30 mouse cellular contexts compared by ENCODE assay signal in genomic region chr16:91233241-91233944, GRCm38 (mm10). TPM values are rescaled to one million over a fixed set of nuclear protein-coding genes. Genes with fewer than 3 reads are reported as not detected.
A peak's percentile ranks its signal among the peaks of the same experiment; 100 is the strongest.
DNase-seq lines count a peak whose midpoint lies in the region; ATAC-seq and TF ChIP-seq lines count a peak whose summit lies in the region.
"Had no signal": no experiment of that assay in that cellular context is flagged by ENCODE, and none has a peak within 500 bp of the region (broad histone marks: within the 10 kb centered on the region; RNA-seq: fewer than 3 reads in every experiment).

No protein-coding gene starts in this region.

- no peak for TF ChIP-seq CTCF in midbrain, postnatal 0 days (IDR thresholded peaks at IDR 0.05)

- 15% methylated on average over 11 of the region's 11 CpGs for WGBS in hindbrain, embryonic 11.5 days
- 12% methylated on average over 11 of the region's 11 CpGs for WGBS in hindbrain, embryonic 12.5 days
- 14% methylated on average over 11 of the region's 11 CpGs for WGBS in midbrain, postnatal 0 days
- WGBS in midbrain, embryonic 16.5 days, result 17% methylated on average over 11 of the region's 11 CpGs
- 12% methylated on average over 11 of the region's 11 CpGs for WGBS in neural tube, embryonic 15.5 days

- no peak overlapping the region for H3K27ac ChIP-seq in hindbrain, embryonic 11.5 days (ENCODE audit: low read depth, low read length)
- no peak overlapping the region for H3K27ac ChIP-seq in hindbrain, embryonic 12.5 days
- no peak overlapping the region for H3K27ac ChIP-seq in midbrain, postnatal 0 days (ENCODE audit: low read depth, low read length)
- H3K27ac ChIP-seq in midbrain, embryonic 16.5 days (ENCODE audit: low read length), result no peak overlapping the region
- H3K27ac ChIP-seq in neural tube, embryonic 15.5 days (replicated peaks), result no peak overlapping the region
- H3K27ac ChIP-seq: midbrain, embryonic 12.5 days had no signal

- DNase-seq in hindbrain, embryonic 11.5 days (ENCODE audit: low spot score), result peak; percentile 44
- DNase-seq in midbrain, postnatal 0 days (ENCODE audit: low spot score), result peak; percentile 51
- DNase-seq in right cerebral cortex, postnatal 14 days, result no peak
- DNase-seq: adrenal gland, adult 8-10 months; B cell, adult 2 months; cerebellum, adult 2 months; gastrocnemius, postnatal 10 days; heart, adult 11 months; kidney, postnatal 25 days; lung, postnatal 4 days; thymus, postnatal 25 days had no signal

- H3K9ac ChIP-seq in hindbrain, embryonic 11.5 days (ENCODE audit: low read depth, low read length), result no peak overlapping the region
- no peak overlapping the region for H3K9ac ChIP-seq in hindbrain, embryonic 12.5 days
- H3K9ac ChIP-seq in midbrain, postnatal 0 days (replicated peaks; ENCODE audit: low read length, poor library complexity, severe bottlenecking), result no peak overlapping the region
- H3K9ac ChIP-seq in midbrain, embryonic 16.5 days (ENCODE audit: low read depth, low read length), result no peak overlapping the region
- H3K9ac ChIP-seq in neural tube, embryonic 15.5 days (replicated peaks), result no peak overlapping the region
- H3K9ac ChIP-seq: midbrain, embryonic 12.5 days had no signal

- no peak overlapping the region for H3K4me2 ChIP-seq in hindbrain, embryonic 11.5 days (replicated peaks; ENCODE audit: low read depth, low read length)
- H3K4me2 ChIP-seq in hindbrain, embryonic 12.5 days (replicated peaks), result no peak overlapping the region
- no peak overlapping the region for H3K4me2 ChIP-seq in midbrain, postnatal 0 days (ENCODE audit: low read depth, low read length, poor library complexity, severe bottlenecking)
- H3K4me2 ChIP-seq in midbrain, embryonic 16.5 days (ENCODE audit: low read length), result no peak overlapping the region
- no peak overlapping the region for H3K4me2 ChIP-seq in neural tube, embryonic 15.5 days
- H3K4me2 ChIP-seq: heart, embryonic 11.5 days; midbrain, embryonic 12.5 days had no signal

- no peak for ATAC-seq in hindbrain, embryonic 11.5 days (ENCODE audit: low FRiP score)
- ATAC-seq in hindbrain, embryonic 12.5 days (ENCODE audit: low FRiP score), result no peak
- peak; percentile 39; the same call in 1 of the 2 replicates for ATAC-seq in midbrain, postnatal 0 days (ENCODE audit: low FRiP score)
- no peak for ATAC-seq in midbrain, embryonic 16.5 days
- peak; percentile 34; the same call in 1 of the 2 replicates for ATAC-seq in granulocyte monocyte progenitor cell, adult 5-6 weeks (replicated peaks; ENCODE audit: poor library complexity, severe bottlenecking)
- peak; percentile 73; the same call in 1 of the 2 replicates for ATAC-seq in neural tube, embryonic 15.5 days (ENCODE audit: low FRiP score)
- ATAC-seq: intestine, embryonic 16.5 days had no signal

- H3K4me3 ChIP-seq in hindbrain, embryonic 11.5 days (ENCODE audit: low read depth, low read length), result no peak overlapping the region
- H3K4me3 ChIP-seq in hindbrain, embryonic 12.5 days, result no peak overlapping the region
- H3K4me3 ChIP-seq in midbrain, postnatal 0 days (ENCODE audit: low read depth, low read length), result no peak overlapping the region
- no peak overlapping the region for H3K4me3 ChIP-seq in midbrain, embryonic 16.5 days (ENCODE audit: low read depth, low read length)
- no peak overlapping the region for H3K4me3 ChIP-seq in neural tube, embryonic 15.5 days (replicated peaks)
- H3K4me3 ChIP-seq: midbrain, embryonic 12.5 days; myocyte had no signal

- no peaks in the 10 kb centered on the region for H3K9me3 ChIP-seq in hindbrain, embryonic 11.5 days (ENCODE audit: control insufficient read depth, low read length)
- no peaks in the 10 kb centered on the region for H3K9me3 ChIP-seq in hindbrain, embryonic 12.5 days (replicated peaks)
- no peaks in the 10 kb centered on the region for H3K9me3 ChIP-seq in midbrain, postnatal 0 days (ENCODE audit: low read length)
- no peaks in the 10 kb centered on the region for H3K9me3 ChIP-seq in midbrain, embryonic 16.5 days (replicated peaks; ENCODE audit: control insufficient read depth, low read length, poor library complexity, severe bottlenecking)
- H3K9me3 ChIP-seq in neural tube, embryonic 15.5 days (replicated peaks), result no peaks in the 10 kb centered on the region
- H3K9me3 ChIP-seq: midbrain, embryonic 12.5 days had no signal

- 0 out of 2 replicates have a peak, but pooled peaks cover 2% of the 10 kb centered on the region for H3K4me1 ChIP-seq in hindbrain, embryonic 11.5 days (replicated peaks; ENCODE audit: control insufficient read depth, insufficient read depth, low read length)
- H3K4me1 ChIP-seq in hindbrain, embryonic 12.5 days, result peaks cover 7% of the 10 kb centered on the region
- H3K4me1 ChIP-seq in midbrain, postnatal 0 days (ENCODE audit: insufficient read depth, low read length), result no peaks in the 10 kb centered on the region
- H3K4me1 ChIP-seq in midbrain, embryonic 16.5 days (ENCODE audit: control insufficient read depth, insufficient read depth, low read length), result no peaks in the 10 kb centered on the region; the same call in 1 of the 2 replicates
- peaks cover 5% of the 10 kb centered on the region for H3K4me1 ChIP-seq in neural tube, embryonic 15.5 days

- no peaks in the 10 kb centered on the region for H3K36me3 ChIP-seq in hindbrain, embryonic 11.5 days (ENCODE audit: control insufficient read depth, insufficient read depth, low read length)
- H3K36me3 ChIP-seq in hindbrain, embryonic 12.5 days, result no peaks in the 10 kb centered on the region
- no peaks in the 10 kb centered on the region for H3K36me3 ChIP-seq in midbrain, postnatal 0 days (ENCODE audit: insufficient read depth, low read length)
- H3K36me3 ChIP-seq in midbrain, embryonic 16.5 days (ENCODE audit: control insufficient read depth, insufficient read depth, low read length), result no peaks in the 10 kb centered on the region
- H3K36me3 ChIP-seq in neural tube, embryonic 15.5 days, result no peaks in the 10 kb centered on the region
- H3K36me3 ChIP-seq: midbrain, embryonic 12.5 days had no signal

- peaks cover 98% of the 10 kb centered on the region for H3K27me3 ChIP-seq in hindbrain, embryonic 11.5 days (ENCODE audit: control insufficient read depth, insufficient read depth, low read length)
- H3K27me3 ChIP-seq in hindbrain, embryonic 12.5 days, result peaks cover 100% of the 10 kb centered on the region
- H3K27me3 ChIP-seq in midbrain, postnatal 0 days (ENCODE audit: insufficient read depth, low read length), result peaks cover 68% of the 10 kb centered on the region
- peaks cover 77% of the 10 kb centered on the region for H3K27me3 ChIP-seq in midbrain, embryonic 16.5 days (ENCODE audit: control insufficient read depth, insufficient read depth, low read depth, low read length)
- H3K27me3 ChIP-seq in neural tube, embryonic 15.5 days (replicated peaks), result peaks cover 97% of the 10 kb centered on the region

RNA-seq across cellular contexts. Expression of gene Olig2, which starts 8.1 kb away (rescaled TPM):
- 0.76 and 1.2 TPM in 2 replicates for polyA plus RNA-seq in hindbrain, embryonic 11.5 days (2014; fragmentation: Nextera tagmentation; extraction: Ambion mirVana)
- 2.8 and 3.4 TPM in 2 replicates for polyA plus RNA-seq in hindbrain, embryonic 12.5 days (2016; fragmentation: Nextera tagmentation; extraction: Ambion mirVana)
- 36.0 and 58.4 TPM in 2 replicates for total RNA-seq in midbrain, postnatal 0 days (2014; rRNA removed)
- polyA plus RNA-seq in midbrain, postnatal 0 days (2015; fragmentation: Nextera tagmentation; extraction: Ambion mirVana), result 13.3 and 15.7 TPM in 2 replicates
- 8.5 and 9.9 TPM in 2 replicates for polyA plus RNA-seq in midbrain, embryonic 16.5 days (2015; fragmentation: Nextera tagmentation; extraction: Ambion mirVana)
- total RNA-seq in granulocyte monocyte progenitor cell, adult 5-6 weeks (2014; fragmentation: Nextera tagmentation), result not detected in 2 replicates
- total RNA-seq in granulocyte monocyte progenitor cell, adult 5-6 weeks (2017), result not detected in 2 replicates
- polyA plus RNA-seq in neural tube, embryonic 15.5 days (2015; fragmentation: Nextera tagmentation; extraction: Ambion mirVana), result 8.5 and 9.9 TPM in 2 replicates
- total RNA-seq: adrenal gland, adult 8-10 months; CH12.LX; gastrocnemius, postnatal 10 days; hematopoietic stem cell, adult 5-6 weeks; liver, adult 2 months; MEL; neutrophil, adult 5-6 weeks had no signal
- polyA plus RNA-seq: heart, postnatal 0 days; intestine, embryonic 16.5 days; kidney, embryonic 14.5 days; limb, embryonic 11.5 days; liver, adult 2 months; liver, embryonic 16.5 days; lung, embryonic 16.5 days; myocyte; stomach, embryonic 14.5 days had no signal

RNA-seq across cellular contexts. Expression of gene Olig1, which starts 36.2 kb away (rescaled TPM):
- 0.40 and 0.84 TPM in 2 replicates for polyA plus RNA-seq in hindbrain, embryonic 11.5 days (2014; fragmentation: Nextera tagmentation; extraction: Ambion mirVana)
- 2.7 and 5.2 TPM in 2 replicates for polyA plus RNA-seq in hindbrain, embryonic 12.5 days (2016; fragmentation: Nextera tagmentation; extraction: Ambion mirVana)
- total RNA-seq in midbrain, postnatal 0 days (2014; rRNA removed), result 153 and 196 TPM in 2 replicates
- 167 and 180 TPM in 2 replicates for polyA plus RNA-seq in midbrain, postnatal 0 days (2015; fragmentation: Nextera tagmentation; extraction: Ambion mirVana)
- 94.2 and 131 TPM in 2 replicates for polyA plus RNA-seq in midbrain, embryonic 16.5 days (2015; fragmentation: Nextera tagmentation; extraction: Ambion mirVana)
- not detected in 2 replicates for total RNA-seq in granulocyte monocyte progenitor cell, adult 5-6 weeks (2014; fragmentation: Nextera tagmentation)
- total RNA-seq in granulocyte monocyte progenitor cell, adult 5-6 weeks (2017), result not detected in 2 replicates
- polyA plus RNA-seq in neural tube, embryonic 15.5 days (2015; fragmentation: Nextera tagmentation; extraction: Ambion mirVana), result 77.3 and 86.7 TPM in 2 replicates
- total RNA-seq: CH12.LX; hematopoietic stem cell, adult 5-6 weeks; MEL; neutrophil, adult 5-6 weeks had no signal
- polyA plus RNA-seq: heart, embryonic 11.5 days; heart, postnatal 0 days; intestine, embryonic 16.5 days; kidney, embryonic 14.5 days; limb, embryonic 11.5 days; lung, embryonic 16.5 days; myocyte; stomach, embryonic 14.5 days had no signal

Comparison
In these comparisons a context has a peak if more than half of its experiments do, and no peak if none do; other contexts are left out.
1. ATAC-seq: peak in midbrain, postnatal 0 days (single experiment), granulocyte monocyte progenitor cell, adult 5-6 weeks (single experiment) and neural tube, embryonic 15.5 days (single experiment); none in hindbrain, embryonic 11.5 days (single experiment), hindbrain, embryonic 12.5 days (single experiment) and midbrain, embryonic 16.5 days (single experiment).
2. RNA of gene Olig1, which starts 36.2 kb away (polyA plus RNA-seq): 167 to 180 TPM in midbrain, postnatal 0 days, 94.2 to 131 TPM in midbrain, embryonic 16.5 days and 77.3 to 86.7 TPM in neural tube, embryonic 15.5 days; 2.7 to 5.2 TPM in hindbrain, embryonic 12.5 days and 0.40 to 0.84 TPM in hindbrain, embryonic 11.5 days; every median in the first group is over 10 times any median in the second.